Mouse (Mus musculus) kidney, adult 11 months (tissue): Measurements from ENCODE around the gene Psmf1.

ENCODE experiments used
- DNase-seq: peaks from one replicate; pipeline ENCODE4 v3.0.0; 2022

Psmf1 gene

GRCm38 (mm10) chr2:151743845-151744244, at the start of gene Psmf1:
Gene Psmf1 (minus strand): TSS chr2:151744186.
- no peak for DNase-seq

DNA sequence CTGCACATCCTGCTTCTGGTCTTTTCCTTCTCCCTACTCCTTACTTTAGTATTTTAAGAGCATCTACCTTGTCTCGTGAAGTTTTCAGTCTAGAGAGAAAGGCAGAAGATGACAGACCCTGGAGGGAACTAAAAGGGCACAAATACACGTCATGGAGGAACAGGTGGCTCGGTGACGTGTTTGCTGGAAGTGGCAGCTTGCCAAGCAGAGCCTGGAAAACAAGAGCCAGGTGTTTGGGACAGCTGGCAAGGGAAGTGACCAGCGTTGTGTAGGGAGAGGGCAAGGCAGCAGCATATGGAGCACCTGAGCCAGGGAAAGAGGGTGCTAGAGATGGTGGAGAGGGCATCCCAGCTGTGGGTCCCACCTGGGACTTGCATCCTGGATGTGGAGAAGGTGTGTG, 47.2 kb upstream of the Psmf1 start:
- DNase-seq: no peak

DNA sequence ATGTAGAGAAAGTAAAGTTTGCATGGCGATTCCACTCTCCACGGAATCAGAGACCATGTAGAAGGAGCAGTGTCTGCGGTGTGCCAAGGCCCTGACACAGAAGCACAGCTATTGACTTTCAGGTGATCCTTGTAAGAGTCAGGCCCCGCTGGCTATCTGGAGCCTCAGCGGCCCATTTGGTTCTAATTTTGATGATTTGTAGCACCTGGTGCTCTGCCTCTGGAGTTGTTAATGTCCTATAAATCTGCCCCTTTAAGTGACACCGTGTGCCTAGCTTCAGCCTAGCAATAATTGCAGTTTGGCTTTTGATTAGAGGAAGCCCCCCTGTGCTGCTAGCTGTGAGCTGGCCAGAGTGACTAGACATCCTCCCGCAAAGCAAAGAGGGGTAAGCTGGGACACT, 46.2 kb upstream of the Psmf1 start:
- DNase-seq: no peak

DNA sequence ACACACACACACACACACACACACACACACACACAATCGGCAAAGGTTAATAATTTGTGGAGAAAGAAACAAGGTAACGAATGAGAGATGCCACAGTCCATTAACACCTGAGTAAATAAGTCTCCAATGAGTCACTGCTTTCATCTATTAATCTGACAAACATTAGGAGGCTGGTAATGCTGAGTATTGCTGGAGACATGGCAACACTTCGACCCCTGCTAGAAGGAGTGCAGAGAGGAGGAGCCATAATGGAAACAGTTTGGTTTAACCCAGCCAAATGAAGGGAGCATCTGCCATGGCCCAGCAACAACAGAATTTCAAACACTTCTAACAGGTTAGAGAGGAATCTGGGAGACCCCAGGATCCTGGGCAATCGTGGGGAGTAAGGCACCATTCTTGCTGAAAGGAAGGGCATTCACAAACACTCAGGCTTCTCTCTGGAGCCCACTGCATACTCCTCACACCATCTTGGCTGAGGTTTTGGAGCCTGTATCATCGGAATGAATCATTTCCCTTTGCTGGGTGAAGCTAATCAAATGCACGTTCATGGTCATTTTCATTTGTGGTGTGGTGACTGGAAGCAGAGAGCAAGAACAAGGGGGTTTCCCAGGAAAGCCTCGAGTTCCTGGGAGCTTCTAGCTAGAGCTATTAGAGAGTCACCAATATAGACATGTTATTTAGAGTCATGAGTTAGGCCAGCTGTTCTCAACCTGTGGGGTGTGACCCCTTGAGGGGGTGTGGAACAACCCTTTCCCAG, 44.4 kb upstream of the Psmf1 start:
- DNase-seq: no peak

GRCm38 (mm10) chr2:151783493-151783892, 39.5 kb upstream of the Psmf1 start:
- DNase-seq: no peak

DNA sequence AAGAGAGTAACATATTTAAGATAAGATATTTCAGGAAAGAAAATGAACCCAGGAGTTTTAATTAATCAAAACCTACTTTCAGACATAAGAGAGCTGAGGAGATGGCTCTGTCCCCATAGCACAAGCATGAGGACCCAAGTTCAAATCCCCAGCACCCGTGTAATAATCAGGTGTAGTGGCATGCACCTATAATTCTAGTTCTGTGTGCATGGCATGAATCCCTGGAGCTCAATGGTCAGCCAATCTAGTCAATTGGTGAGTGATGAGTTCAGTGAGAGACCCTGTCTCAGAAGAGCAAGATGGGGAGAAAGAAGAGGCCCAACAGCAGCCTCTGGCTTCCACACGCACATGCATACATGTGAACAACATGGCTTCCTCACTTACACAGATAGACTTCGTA, 33.4 kb upstream of the Psmf1 start:
- no peak for DNase-seq

GRCm38 (mm10) chr2:151773476-151773875, 29.5 kb upstream of the Psmf1 start:
- no peak for DNase-seq

DNA sequence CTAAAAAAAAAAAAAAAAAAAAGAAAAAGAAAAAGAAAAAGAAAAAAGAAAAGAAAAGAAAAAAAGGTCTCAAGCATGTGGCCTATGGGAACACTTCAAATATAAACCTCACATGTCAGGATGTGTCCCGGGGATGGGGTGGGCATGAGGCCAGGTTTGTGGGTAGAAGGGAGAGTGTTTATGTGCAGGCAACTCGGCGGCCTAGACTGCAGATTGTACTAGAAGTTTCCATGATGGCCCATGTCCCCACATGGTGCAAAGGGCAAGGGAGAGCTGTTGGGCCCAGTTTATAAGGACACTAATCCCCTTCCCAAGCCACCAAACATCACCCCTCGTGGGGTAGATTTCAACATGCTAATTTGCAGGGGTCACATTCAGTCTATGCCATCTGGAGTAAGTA, 28.2 kb upstream of the Psmf1 start:
- DNase-seq: no peak

DNA sequence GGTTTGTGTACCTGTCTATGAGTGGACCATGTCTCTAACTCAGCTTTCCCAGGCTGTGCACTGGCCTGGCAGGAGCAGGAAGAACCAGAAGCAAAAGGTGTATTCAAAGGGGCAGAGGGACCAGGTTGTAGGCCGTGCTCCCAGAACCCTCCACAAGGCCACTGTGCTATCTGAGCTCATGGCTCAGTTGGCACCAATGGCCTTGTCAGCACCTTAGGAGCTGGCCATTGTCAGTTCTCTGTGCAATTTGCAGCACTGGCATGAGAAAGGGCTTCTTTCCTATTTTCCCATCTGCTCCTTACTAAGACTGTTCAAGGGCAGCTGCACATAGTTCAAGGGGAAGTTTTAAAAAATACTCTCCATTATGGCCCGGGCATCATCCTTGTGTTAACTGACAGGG, 20.6 kb upstream of the Psmf1 start:
- no peak for DNase-seq

DNA sequence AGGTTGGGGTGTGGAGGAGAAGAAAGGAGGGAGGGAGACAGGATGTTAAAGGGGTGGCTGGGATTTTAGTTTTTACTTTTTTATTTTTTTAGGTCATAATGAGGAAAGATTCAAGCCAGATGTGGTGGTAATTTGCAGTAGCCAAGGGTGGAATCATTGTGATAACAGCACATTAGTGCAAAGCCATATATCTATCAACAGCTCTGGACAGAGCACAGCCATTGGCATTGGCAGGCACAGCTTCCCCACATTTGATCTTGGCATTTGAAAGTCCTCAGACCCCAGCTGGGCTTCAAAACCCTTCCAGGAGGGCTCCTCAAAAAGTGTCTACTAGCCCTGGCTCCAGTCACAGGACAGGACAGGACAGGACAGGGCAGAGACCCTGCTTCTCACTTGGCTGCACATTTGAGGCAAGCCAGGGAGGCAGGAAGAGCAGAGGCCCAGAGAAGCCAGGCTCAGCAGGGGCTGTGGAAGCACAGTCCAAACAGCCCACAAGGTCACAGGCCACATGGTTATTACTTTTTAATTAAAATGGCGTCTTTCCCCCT, 14.9 kb upstream of the Psmf1 start:
- no peak for DNase-seq

DNA sequence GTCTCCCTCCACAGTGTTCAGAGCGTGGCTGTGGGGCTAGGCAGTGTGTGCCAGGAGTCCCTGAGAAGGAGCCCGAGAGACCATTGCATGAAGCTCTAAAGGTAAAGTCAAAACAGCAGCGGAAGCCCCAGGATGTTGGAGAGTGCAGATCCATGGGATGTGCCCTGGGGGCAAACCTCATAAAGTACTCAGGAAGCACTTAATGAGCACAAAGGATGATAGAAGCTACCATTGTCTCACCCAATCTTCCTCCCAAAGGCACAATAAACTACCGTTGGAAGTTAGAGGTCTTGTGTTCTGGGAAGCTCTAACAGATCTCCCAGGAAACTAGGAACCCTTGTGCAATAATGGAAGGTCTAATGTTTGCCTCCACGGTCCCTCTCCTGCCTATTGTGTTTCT, 13.5 kb upstream of the Psmf1 start:
- no peak for DNase-seq

DNA sequence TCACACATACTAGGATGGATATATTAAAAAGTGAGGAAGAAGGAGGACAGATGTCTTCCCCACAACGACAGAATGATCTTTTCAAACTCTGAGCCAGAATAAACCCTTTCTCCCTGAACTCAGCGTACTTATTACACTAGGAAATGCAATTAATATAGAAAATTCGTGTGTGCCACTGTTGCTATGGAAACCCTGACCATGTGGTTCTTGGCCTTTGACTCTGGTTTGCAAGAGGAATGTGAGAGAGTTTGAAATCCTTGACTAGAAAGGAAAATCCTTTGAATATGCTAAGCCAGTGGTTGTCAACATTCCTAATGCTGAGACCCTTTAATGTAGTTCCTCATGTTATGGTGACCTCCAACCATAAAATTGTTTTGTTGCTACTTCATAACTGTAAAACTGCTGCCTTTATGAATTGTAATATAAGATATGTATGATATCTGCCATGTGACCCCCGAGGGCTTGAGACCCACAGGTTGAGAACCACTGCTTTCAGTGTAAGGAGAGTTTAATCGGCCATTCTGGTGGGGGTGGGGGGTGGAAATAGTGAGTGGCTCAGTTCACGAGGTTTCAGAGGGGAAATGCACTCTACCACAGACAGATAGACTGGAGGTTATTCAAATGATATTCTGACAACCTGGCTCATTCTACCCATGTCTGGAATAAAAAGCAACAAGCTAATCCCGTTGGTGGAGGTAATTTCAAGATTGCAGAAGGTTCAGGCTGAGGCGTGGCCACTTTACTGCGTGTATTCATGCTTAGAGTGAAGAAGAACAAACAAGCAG, 12.5 kb upstream of the Psmf1 start:
- no peak for DNase-seq

DNA sequence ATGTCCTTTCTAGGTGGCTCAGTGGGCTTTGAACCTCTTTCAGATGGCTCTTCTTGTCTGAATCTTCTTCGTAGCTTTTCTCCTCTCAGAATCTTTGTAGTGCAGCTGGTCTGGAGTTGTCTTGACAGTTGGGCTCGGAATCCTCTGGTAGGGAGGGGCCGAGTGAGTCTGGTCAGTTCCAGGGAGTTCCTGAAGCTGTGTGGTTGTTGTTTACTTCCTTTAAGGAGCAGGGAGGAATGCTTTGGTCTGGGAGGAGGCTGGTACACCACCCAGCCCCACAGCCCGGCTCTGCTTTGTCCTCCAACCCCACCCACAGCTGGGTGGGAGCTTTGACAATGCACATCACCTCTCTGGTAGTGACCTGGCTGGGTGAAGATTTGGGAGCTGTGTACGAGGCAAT, 7.3 kb upstream of the Psmf1 start:
- DNase-seq: no peak

DNA sequence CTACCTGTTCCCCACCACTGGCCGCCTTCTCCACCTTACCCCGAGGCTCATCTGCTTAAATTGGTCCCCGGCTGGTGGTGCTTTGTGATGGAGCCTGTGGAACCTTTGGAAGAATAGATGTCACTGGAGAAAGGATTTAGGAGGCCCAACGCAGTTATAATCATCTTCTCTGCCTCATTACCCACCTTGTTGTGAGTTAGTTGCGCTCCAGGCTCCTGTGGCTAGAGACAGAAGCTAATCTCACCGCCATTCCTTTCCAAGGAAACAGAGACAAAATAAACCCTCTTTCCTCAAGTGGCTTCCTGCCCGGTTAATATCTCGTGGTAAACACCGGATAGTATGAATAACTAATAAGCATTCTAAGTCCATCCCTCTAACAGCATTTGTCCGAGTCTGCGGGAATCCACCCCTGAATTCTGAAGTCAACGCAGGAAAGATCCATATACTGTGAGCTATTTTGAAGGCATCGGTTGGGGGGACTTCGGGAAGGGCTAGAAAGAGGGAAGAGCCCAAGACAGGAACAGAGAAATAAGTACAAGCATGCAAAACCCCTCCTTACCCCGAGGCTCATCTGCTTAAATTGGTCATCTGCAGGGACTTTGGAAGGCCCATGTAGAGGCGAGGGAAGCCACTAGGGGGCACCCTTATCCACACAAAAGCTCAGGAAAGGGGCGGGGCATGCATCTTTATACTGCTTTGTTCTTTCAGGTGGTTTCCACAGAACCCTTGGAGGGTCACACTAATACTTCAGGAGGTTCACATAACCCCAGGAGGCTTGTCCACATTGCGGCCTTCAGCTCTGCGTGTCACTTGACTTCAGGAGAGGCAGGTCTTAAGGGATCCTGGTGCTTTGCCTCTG, 4.1 kb upstream of the Psmf1 start:
- DNase-seq: peak; percentile 33

DNA sequence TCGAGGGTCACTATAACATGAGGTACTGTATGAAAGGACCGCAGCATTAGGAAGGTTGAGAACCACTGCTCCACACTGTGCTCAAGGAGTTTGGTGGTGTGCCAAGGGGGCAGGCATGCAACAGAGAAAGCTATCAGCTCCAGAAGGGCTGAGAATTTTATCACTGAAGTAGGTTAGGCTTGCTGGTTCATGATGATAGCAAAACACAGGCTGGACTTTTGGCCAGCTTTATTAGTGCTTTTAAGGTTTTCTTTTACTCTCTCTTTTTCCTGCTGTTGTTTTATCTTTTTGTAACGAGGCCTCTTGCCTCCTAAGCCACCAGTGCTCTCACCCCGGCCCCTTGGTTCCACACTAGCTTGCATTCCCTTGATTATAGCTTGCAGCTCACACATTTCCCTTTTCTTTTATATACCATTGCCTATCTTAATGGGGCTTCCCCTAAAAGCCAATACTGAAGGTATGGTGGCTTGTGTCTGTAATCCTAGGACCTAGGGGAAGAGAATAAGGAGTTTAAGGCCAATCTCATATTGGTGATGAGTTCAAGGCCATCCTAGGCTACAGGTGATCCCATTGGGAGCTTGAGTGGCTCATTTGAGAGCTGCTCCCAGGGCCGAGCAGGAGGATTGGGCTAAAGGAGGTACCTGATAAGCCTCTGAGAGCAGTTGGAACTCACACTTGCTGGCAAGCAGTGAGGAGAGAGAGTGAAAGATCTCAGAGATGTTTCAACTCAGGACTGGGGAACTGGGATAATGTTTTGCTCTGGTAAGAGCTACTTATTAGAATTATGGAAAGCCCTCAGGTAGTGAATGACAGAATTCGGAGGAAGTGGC, 921 bp downstream of the Psmf1 start:
- DNase-seq: no peak

GRCm38 (mm10) chr2:151742084-151742483, 1.9 kb downstream of the Psmf1 start:
- DNase-seq: no peak

- peak; percentile 81 for DNase-seq
These were observed 3.1 kb downstream of the Psmf1 start for GRCm38 (mm10) chr2:151740741-151741526.

GRCm38 (mm10) chr2:151739505-151739904, 4.5 kb downstream of the Psmf1 start:
- DNase-seq: no peak

- DNase-seq: no peak
These were observed 4.9 kb downstream of the Psmf1 start for GRCm38 (mm10) chr2:151739081-151739480.

DNA sequence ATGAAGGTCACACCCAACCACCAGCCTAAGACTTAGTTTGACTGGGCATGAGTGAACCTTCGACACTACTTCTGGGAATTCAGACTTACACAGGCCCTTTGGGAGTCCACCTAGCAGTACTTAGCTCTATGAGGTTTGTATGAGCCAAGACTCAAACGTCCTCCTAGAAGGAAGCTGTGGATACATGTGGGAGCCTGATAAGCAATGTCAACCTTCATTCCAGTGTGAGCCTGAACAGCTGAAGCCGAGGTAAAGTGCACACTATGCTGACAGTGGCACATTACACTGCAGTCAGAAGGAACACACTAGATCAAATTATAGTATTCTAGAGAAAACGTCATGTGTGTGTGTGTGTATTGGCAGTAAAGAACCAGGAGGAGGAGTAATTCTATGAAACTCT, 5.5 kb downstream of the Psmf1 start:
- no peak for DNase-seq

GRCm38 (mm10) chr2:151735422-151735821, 8.6 kb downstream of the Psmf1 start:
- no peak for DNase-seq
